9 mouse cellular contexts compared by ENCODE assay signal in the genomic region with DNA sequence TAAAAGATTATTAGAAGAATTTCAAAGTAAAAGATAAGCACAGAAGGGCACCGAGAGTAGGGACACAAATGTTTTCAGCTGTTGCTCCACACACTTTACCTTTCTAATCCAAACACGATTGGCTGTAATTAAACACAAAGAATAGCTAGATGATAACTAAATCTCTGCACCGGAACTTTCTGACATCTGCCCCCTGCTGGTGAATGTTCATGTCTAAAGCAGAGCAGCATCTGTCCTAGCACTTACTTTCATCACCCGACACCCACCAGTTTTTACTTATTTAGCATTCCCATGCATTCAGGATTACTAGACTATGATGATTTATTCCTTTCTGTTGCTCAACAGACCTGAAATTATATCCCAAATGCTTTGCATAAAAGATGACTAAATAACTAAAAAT.
DNase-seq lines count a peak whose midpoint lies in the region; TF ChIP-seq lines count a peak whose summit lies in the region.
"Had no signal": no experiment of that assay in that cellular context is flagged by ENCODE, and none has a peak within 500 bp of the region (broad histone marks: within the 10 kb centered on the region; RNA-seq: fewer than 3 reads in every experiment).

No protein-coding gene starts in this region.

- no peaks in the 10 kb centered on the region for H3K79me2 ChIP-seq in heart, adult 2 months (replicated peaks; ENCODE audit: control insufficient read depth, insufficient read depth, low read length)

- no peak overlapping the region for H3K4me3 ChIP-seq in heart, adult 2 months
- H3K4me3 ChIP-seq: midbrain, embryonic 12.5 days had no signal

- intact Hi-C loops in heart, adult 2 months (cut with DNase I): no loop called here
- intact Hi-C loops in heart, postnatal 25 days (cut with DNase I): no loop called here

- no peaks in the 10 kb centered on the region for H3K36me3 ChIP-seq in heart, adult 2 months (ENCODE audit: control insufficient read depth, insufficient read depth, low read length)
- H3K36me3 ChIP-seq: midbrain, embryonic 12.5 days had no signal

- no peak for TF ChIP-seq POLR2A in heart, adult 2 months (IDR thresholded peaks at IDR 0.05; ENCODE audit: insufficient read depth, low read depth, low read length)

- H3K27ac ChIP-seq in heart, adult 2 months: no peak overlapping the region
- H3K27ac ChIP-seq: midbrain, embryonic 12.5 days had no signal

- TF ChIP-seq CTCF in heart, adult 2 months (IDR thresholded peaks at IDR 0.05): peak; percentile 44

- 64% methylated on average over 4 of the region's 4 CpGs for WGBS in heart, adult 2 months

- H3K27me3 ChIP-seq in heart, adult 2 months (ENCODE audit: control insufficient read depth, insufficient read depth, low read length): no peaks in the 10 kb centered on the region
- H3K27me3 ChIP-seq: midbrain, embryonic 12.5 days had no signal

- TF ChIP-seq EP300 in heart, adult 2 months (IDR thresholded peaks at IDR 0.05; ENCODE audit: insufficient read depth, low read depth, low read length): no peak

- no peak overlapping the region for H3K9ac ChIP-seq in heart, adult 2 months (ENCODE audit: low read depth, low read length)
- H3K9ac ChIP-seq: midbrain, embryonic 12.5 days had no signal

- no peaks in the 10 kb centered on the region for H3K4me1 ChIP-seq in heart, adult 2 months (ENCODE audit: control insufficient read depth, insufficient read depth, low read length)
- H3K4me1 ChIP-seq: midbrain, embryonic 12.5 days had no signal

- no peak for DNase-seq in heart, adult 2 months
- DNase-seq in heart, postnatal 25 days (ENCODE audit: low spot score): no peak
- DNase-seq in testis, postnatal 10 days (ENCODE audit: low spot score): peak; percentile 53
- no peak for DNase-seq in testis, postnatal 14 days (ENCODE audit: low spot score)
- DNase-seq in embryo, embryonic 10.5 days (ENCODE audit: low spot score): peak; percentile 42
- DNase-seq in lung, postnatal 25 days (ENCODE audit: low spot score): peak; percentile 18
- no peak for DNase-seq in yolk sac, embryonic 10.5 days (ENCODE audit: low spot score)
- no peak for DNase-seq in cerebellum, adult 9-10 months

Comparison
In these comparisons a context has a peak if more than half of its experiments do, and no peak if none do; other contexts are left out.
1. DNase-seq: peak in testis, postnatal 10 days (single experiment), embryo, embryonic 10.5 days (single experiment) and lung, postnatal 25 days (single experiment); none in heart, adult 2 months (0 of 2), heart, postnatal 25 days (single experiment), testis, postnatal 14 days (single experiment), yolk sac, embryonic 10.5 days (single experiment) and cerebellum, adult 9-10 months (single experiment).